Mouse (Mus musculus) heart, adult 2 months (tissue): ENCODE data around the gene Ctsh.

ENCODE experiments used
- CTCF ChIP-seq: fragments of 200-600 bp; IDR thresholded peaks from 2 replicates; pipeline ENCODE4 v1.8.1; 2022; ENCODE audit warnings: antibody characterized with exemption, mild to moderate bottlenecking, moderate library complexity
- POLR2A ChIP-seq: fragments of 200-500 bp; IDR thresholded peaks from 2 replicates; pipeline ENCODE4 v1.6.1; 2011; ENCODE audit warnings: mild to moderate bottlenecking, low read depth, low read length, control low read depth; ENCODE audit not compliant: insufficient read depth

GRCm38 (mm10) chr9:90059828-90060573 lies 6.0 kb downstream of the Ctsh start:
- TF ChIP-seq CTCF (no peak), POLR2A (no peak)
